Mouse (Mus musculus) cerebellum, adult 2 months (tissue): ENCODE data around the gene Gm47791.

Experiments
- CTCF ChIP-seq: fragments of 200-500 bp; IDR thresholded peaks from 2 replicates; pipeline ENCODE4 v1.5.1; 2011; ENCODE audit warnings: low read depth, mild to moderate bottlenecking, control low read depth, low read length, moderate library complexity, borderline replicate concordance; ENCODE audit not compliant: insufficient read depth
- POLR2A ChIP-seq: fragments of 200-500 bp; IDR thresholded peaks from 2 replicates; pipeline ENCODE4 v1.6.1; 2011; ENCODE audit warnings: low read length, control low read depth, borderline replicate concordance; ENCODE audit not compliant: insufficient read depth

DNA sequence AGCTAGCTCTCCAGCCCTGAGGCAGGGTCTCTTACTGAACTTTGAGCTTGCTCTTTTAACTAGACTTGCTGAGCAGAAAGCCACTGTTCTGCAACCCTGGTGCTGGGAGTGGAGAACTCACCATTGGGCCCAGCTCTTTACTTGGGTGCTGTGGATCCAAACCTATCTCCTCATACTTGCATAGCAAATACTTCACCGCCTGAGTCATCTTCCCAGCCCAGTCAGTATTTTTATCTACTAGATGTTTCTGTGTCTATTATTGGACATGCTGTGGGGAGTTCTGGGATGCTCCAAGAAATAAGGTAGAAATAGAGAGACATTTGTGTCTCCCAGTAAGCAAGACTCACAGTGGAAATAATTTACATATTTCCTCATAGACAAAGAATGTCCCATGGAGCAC, 33.0 kb upstream of the Gm47791 start:
- TF ChIP-seq POLR2A: no peak
- TF ChIP-seq CTCF: no peak
